Mouse (Mus musculus) small intestine, adult 2 months (tissue): ENCODE data around the gene Tnrc18. TPM values are rescaled to one million over a fixed set of nuclear protein-coding genes. Genes with fewer than 3 reads are reported as not detected.

ENCODE experiments used
- H3K27ac ChIP-seq: fragments of 200-500 bp; 2 replicates; pipeline ENCODE4 v1.5.1; 2012; ENCODE audit warnings: low read depth, low read length, control low read depth, inconsistent platforms; ENCODE audit not compliant: insufficient read depth
- H3K27me3 ChIP-seq: fragments of 200-500 bp; 2 replicates; pipeline ENCODE4 v1.6.1; 2012; ENCODE audit warnings: mild to moderate bottlenecking, moderate library complexity, low read length, inconsistent platforms; ENCODE audit not compliant: control insufficient read depth, insufficient read depth
- H3K36me3 ChIP-seq: fragments of 200-500 bp; 2 replicates; pipeline ENCODE4 v1.6.1; 2012; ENCODE audit warnings: mild to moderate bottlenecking, low read length, control low read depth, inconsistent platforms; ENCODE audit not compliant: control insufficient read depth, insufficient read depth
- H3K4me1 ChIP-seq: fragments of 200-500 bp; 2 replicates; pipeline ENCODE4 v1.6.1; 2012; ENCODE audit warnings: low read length, inconsistent platforms, mixed read lengths; ENCODE audit not compliant: control insufficient read depth, insufficient read depth, insufficient read length
- H3K4me3 ChIP-seq: fragments of 200-500 bp; 2 replicates; pipeline ENCODE4 v1.5.1; 2012; ENCODE audit warnings: low read depth, mild to moderate bottlenecking, control low read depth, inconsistent platforms, low read length, moderate library complexity
- CTCF ChIP-seq: fragments of 200-500 bp; IDR thresholded peaks from 2 replicates; pipeline ENCODE4 v1.5.1; 2012; ENCODE audit warnings: low read depth, mild to moderate bottlenecking, control low read depth, inconsistent platforms, low read length, moderate library complexity, mixed read lengths; ENCODE audit not compliant: insufficient replicate concordance, insufficient read length; ENCODE audit errors: extremely low read depth
- POLR2A ChIP-seq: fragments of 200-500 bp; IDR thresholded peaks from 2 replicates; pipeline ENCODE4 v1.6.1; 2012; ENCODE audit warnings: low read depth, mild to moderate bottlenecking, control low read depth, inconsistent platforms, low read length, moderate library complexity
- WGBS: fragments of 180-500 bp; shearing (Covaris S2); methylation state at CpG from one replicate; pipeline ENCODE4 v1.1.7; 2018; 5-methylcytosine and 5-hydroxymethylcytosine counted together
- polyA plus RNA-seq: library from polyadenylated mRNA; depleted of rRNA; stranded (reverse); fragments of >200 nt; gene quantifications from 2 replicates; pipeline ENCODE4 v1.2.3, GENCODE M21; 2012; rRNA removed

Gene Tnrc18
- polyA plus RNA-seq, 1 experiment = 108 TPM

GRCm38 (mm10) chr5:142679065-142679464 lies 138.4 kb downstream of the Tnrc18 start:
- WGBS = 83% methylated on average over 1 of the region's 1 CpGs
- Histone ChIP-seq H3K36me3 (no peaks in the 10 kb centered on the region), H3K4me1 (no peaks in the 10 kb centered on the region), H3K27ac (no peak overlapping the region), H3K27me3 (no peaks in the 10 kb centered on the region), H3K4me3 (no peak overlapping the region)
- TF ChIP-seq CTCF (no peak), POLR2A (no peak)

- Histone ChIP-seq H3K36me3 (no peaks in the 10 kb centered on the region), H3K27ac (no peak overlapping the region), H3K4me1 (no peaks in the 10 kb centered on the region), H3K27me3 (no peaks in the 10 kb centered on the region), H3K4me3 (no peak overlapping the region)
- 43% methylated on average over 7 of the region's 7 CpGs for WGBS
- TF ChIP-seq POLR2A (no peak), CTCF (no peak)
Measured at GRCm38 (mm10) chr5:142678141-142678571, 139.3 kb downstream of the Tnrc18 start.

Other genes starting within 250 kb of the Tnrc18 start
- 0.13 and 0.20 TPM in 2 replicates for gene Mmd2, start 208.9 kb downstream of the Tnrc18 start, polyA plus RNA-seq
- 22.5 and 38.9 TPM in 2 replicates for gene Wipi2, start 190.0 kb downstream of the Tnrc18 start, polyA plus RNA-seq
- 1.1 and 2.6 TPM in 2 replicates for gene Slc29a4, start 125.2 kb downstream of the Tnrc18 start, polyA plus RNA-seq
- 17.0 and 28.4 TPM in 2 replicates for gene Fbxl18, start 77.8 kb upstream of the Tnrc18 start, polyA plus RNA-seq
- 4,701 and 11,894 TPM in 2 replicates for gene Actb, start 89.1 kb upstream of the Tnrc18 start, polyA plus RNA-seq
- 12.3 and 15.0 TPM in 2 replicates for gene Fscn1, start 142.7 kb upstream of the Tnrc18 start, polyA plus RNA-seq